Mouse (Mus musculus) hindbrain, embryonic 16.5 days (tissue): ENCODE measurements around the gene Nox3. TPM values are rescaled to one million over a fixed set of nuclear protein-coding genes. Genes with fewer than 3 reads are reported as not detected.

ENCODE experiments used
- ATAC-seq: fragments of 200-750 bp; cut with Nextera tagmentation; 2 replicates; pipeline ENCODE4 v1.8.0; 2017; ENCODE audit warnings: moderate TSS enrichment, moderate library complexity
- H3K27ac ChIP-seq: fragments of 300-500 bp; sonication (generic); 2 replicates; pipeline ENCODE4 v1.5.1; 2014; ENCODE audit warnings: low read depth, mild to moderate bottlenecking, control low read depth, low read length, moderate library complexity
- H3K27me3 ChIP-seq: fragments of 300-500 bp; sonication (generic); replicated peaks from 2 replicates; pipeline ENCODE4 v1.6.1; 2014; ENCODE audit warnings: low read length; ENCODE audit not compliant: control insufficient read depth, insufficient read depth
- H3K36me3 ChIP-seq: fragments of 300-500 bp; sonication (generic); 2 replicates; pipeline ENCODE4 v1.6.1; 2014; ENCODE audit warnings: mild to moderate bottlenecking, low read length, moderate library complexity, mixed read lengths; ENCODE audit not compliant: control insufficient read depth, insufficient read depth
- H3K4me1 ChIP-seq: fragments of 300-500 bp; sonication (generic); 2 replicates; pipeline ENCODE4 v1.6.1; 2014; ENCODE audit warnings: low read depth, low read length; ENCODE audit not compliant: control insufficient read depth, insufficient read depth
- H3K4me2 ChIP-seq: fragments of 300-500 bp; sonication (generic); 2 replicates; pipeline ENCODE4 v1.6.1; 2014; ENCODE audit warnings: mild to moderate bottlenecking, low read length, control low read depth, moderate library complexity
- H3K4me3 ChIP-seq: fragments of 300-500 bp; sonication (generic); 2 replicates; pipeline ENCODE4 v1.5.1; 2014; ENCODE audit warnings: mild to moderate bottlenecking, low read length, control low read depth, moderate library complexity
- H3K9ac ChIP-seq: fragments of 300-500 bp; sonication (generic); 2 replicates; pipeline ENCODE4 v1.6.1; 2014; ENCODE audit warnings: low read depth, mild to moderate bottlenecking, control low read depth, low read length, moderate library complexity
- H3K9me3 ChIP-seq: fragments of 300-500 bp; sonication (generic); 2 replicates; pipeline ENCODE4 v1.6.1; 2014; ENCODE audit warnings: mild to moderate bottlenecking, low read length, moderate library complexity; ENCODE audit not compliant: control insufficient read depth
- WGBS: fragments of 180-500 bp; shearing (Covaris S2); extraction: QIAGEN DNeasy Blood & Tissue Kit; methylation state at CpG from one replicate; pipeline ENCODE4 v1.1.7; 2014; 5-methylcytosine and 5-hydroxymethylcytosine counted together
- polyA plus RNA-seq: library from polyadenylated mRNA; unstranded; fragments of >200 nt; fragmentation: Nextera tagmentation; extraction: Ambion mirVana; gene quantifications from 2 replicates; pipeline ENCODE4 v1.2.1, GENCODE M21; 2015

Gene Nox3
- polyA plus RNA-seq, 1 experiment from 2014 or later = not detected

DNA sequence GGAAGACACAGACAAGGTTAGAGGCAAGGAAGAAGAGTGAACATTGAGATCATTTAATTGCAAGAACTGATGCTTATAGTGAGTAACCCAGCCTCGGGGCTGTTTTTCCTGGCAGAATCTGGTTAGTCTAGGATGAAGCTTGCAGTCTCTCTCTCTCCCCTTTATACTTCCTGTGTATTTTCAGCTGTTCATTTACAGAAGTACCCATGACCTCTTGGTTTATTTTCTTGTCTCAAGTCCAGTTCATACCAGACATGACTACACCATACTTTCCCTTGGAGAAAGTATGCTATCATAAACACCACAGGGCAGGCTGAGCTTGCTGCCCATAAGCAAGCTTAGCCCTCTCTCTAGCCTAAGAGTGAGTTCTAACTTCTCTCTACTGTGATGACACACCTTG is 98.9 kb downstream of the Nox3 start:
- no peak overlapping the region for H3K4me3 ChIP-seq
- H3K27ac ChIP-seq = peak overlapping the region; percentile 17; the same call in 1 of the 2 replicates
- 57% methylated on average over 1 of the region's 1 CpGs for WGBS
- H3K4me1 ChIP-seq = no peaks in the 10 kb centered on the region
- H3K36me3 ChIP-seq = no peaks in the 10 kb centered on the region
- H3K9me3 ChIP-seq = no peaks in the 10 kb centered on the region
- H3K9ac ChIP-seq = no peak overlapping the region
- no peak overlapping the region for H3K4me2 ChIP-seq
- no peak for ATAC-seq
- no peaks in the 10 kb centered on the region for H3K27me3 ChIP-seq

Other genes starting within 250 kb of the Nox3 start
- 0.42 TPM in 1 of 2 replicates, not detected in the other for gene Cldn20, start 163.7 kb downstream of the Nox3 start, polyA plus RNA-seq
- gene Tfb1m, start 138.5 kb downstream of the Nox3 start, polyA plus RNA-seq = 12.5 and 13.3 TPM in 2 replicates